Mouse (Mus musculus) forebrain, embryonic 11.5 days (tissue): ENCODE results near the gene Syn1. TPM values are rescaled to one million over a fixed set of nuclear protein-coding genes. Genes with fewer than 3 reads are reported as not detected.

Source experiments
- ATAC-seq: fragments of 200-750 bp; cut with Nextera tagmentation; replicated peaks from 2 replicates; pipeline ENCODE4 v1.8.0; 2017; ENCODE audit warnings: moderate TSS enrichment; ENCODE audit not compliant: low FRiP score
- DNase-seq: peaks from one replicate; pipeline ENCODE4 v3.0.0-alpha.2; 2017; ENCODE audit warnings: low spot score
- H3K27ac ChIP-seq: fragments of 300-500 bp; sonication (generic); 2 replicates; pipeline ENCODE4 v1.5.1; 2014; ENCODE audit warnings: low read depth, low read length
- H3K27me3 ChIP-seq: fragments of 300-500 bp; sonication (generic); 2 replicates; pipeline ENCODE4 v1.6.1; 2014; ENCODE audit warnings: mild to moderate bottlenecking, low read length, mixed read lengths; ENCODE audit not compliant: control insufficient read depth, insufficient read depth
- H3K36me3 ChIP-seq: fragments of 300-500 bp; sonication (generic); 2 replicates; pipeline ENCODE4 v1.6.1; 2014; ENCODE audit warnings: mild to moderate bottlenecking, low read length, moderate library complexity, mixed read lengths; ENCODE audit not compliant: control insufficient read depth, insufficient read depth
- H3K4me1 ChIP-seq: fragments of 300-500 bp; sonication (generic); replicated peaks from 2 replicates; pipeline ENCODE4 v1.6.1; 2014; ENCODE audit warnings: low read length, mixed read lengths; ENCODE audit not compliant: control insufficient read depth, insufficient read depth
- H3K4me2 ChIP-seq: fragments of 300-500 bp; sonication (generic); 2 replicates; pipeline ENCODE4 v1.6.1; 2014; ENCODE audit warnings: low read depth, mild to moderate bottlenecking, low read length, moderate library complexity, mixed read lengths; ENCODE audit not compliant: severe bottlenecking
- H3K4me3 ChIP-seq: fragments of 300-500 bp; sonication (generic); 2 replicates; pipeline ENCODE4 v1.5.1; 2014; ENCODE audit warnings: low read depth, low read length
- H3K9ac ChIP-seq: fragments of 300-500 bp; sonication (generic); 2 replicates; pipeline ENCODE4 v1.6.1; 2014; ENCODE audit warnings: low read length
- H3K9me3 ChIP-seq: fragments of 300-500 bp; sonication (generic); 2 replicates; pipeline ENCODE4 v1.6.1; 2016; ENCODE audit warnings: low read length, mixed read lengths; ENCODE audit not compliant: control insufficient read depth
- WGBS: fragments of 180-500 bp; shearing (Covaris S2); extraction: QIAGEN DNeasy Blood & Tissue Kit; methylation state at CpG from one replicate; pipeline ENCODE4 v1.1.7; 2014; 5-methylcytosine and 5-hydroxymethylcytosine counted together
- polyA plus RNA-seq: library from polyadenylated mRNA; unstranded; fragments of >200 nt; fragmentation: Nextera tagmentation; extraction: Ambion mirVana; gene quantifications from 2 replicates; pipeline ENCODE4 v1.2.1, GENCODE M21; 2014

Syn1 gene
- polyA plus RNA-seq, 1 experiment from 2014 or later = 11.5 TPM

DNA sequence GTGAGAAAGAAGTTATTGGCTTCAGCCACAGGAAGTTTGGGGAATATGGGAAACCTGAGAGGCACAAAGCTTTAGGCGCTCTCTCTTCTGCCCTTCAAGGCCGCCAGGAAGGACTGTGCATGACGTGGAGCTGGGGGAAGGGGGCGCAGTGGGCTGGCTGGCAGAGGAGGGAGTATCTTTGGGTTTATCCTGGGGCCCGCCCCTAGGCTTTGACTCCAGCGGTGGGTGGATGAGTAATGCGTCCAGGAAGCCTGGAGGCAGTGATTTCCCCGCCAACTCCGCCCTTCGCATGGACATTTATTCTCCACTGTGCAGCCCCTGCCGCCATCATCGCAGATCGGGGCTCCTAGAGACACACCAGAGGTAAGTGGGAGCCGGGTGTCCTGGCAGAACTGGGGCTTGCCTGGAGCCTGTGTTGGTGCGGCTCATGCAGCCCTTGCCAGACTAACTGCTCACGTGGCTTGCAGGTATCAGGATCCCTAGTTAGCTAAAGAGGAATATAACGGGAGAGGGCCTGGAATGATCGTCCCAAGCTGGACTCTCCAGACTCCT, 50.8 kb downstream of the Syn1 start, which contains the start of gene Timp1:
Timp1 (plus strand) TSS at position 205 of the 552 bp plus-strand sequence.
- no peaks in the 10 kb centered on the region for H3K9me3 ChIP-seq
- H3K4me2 ChIP-seq = peak within 1 kb of the TSS; percentile 35
- H3K4me1 ChIP-seq = no peaks in the 10 kb centered on the region
- H3K4me3 ChIP-seq = no peak within 1 kb of the TSS; the same call in 1 of the 2 replicates
- no peaks in the 10 kb centered on the region for H3K36me3 ChIP-seq
- peak; percentile 72 for DNase-seq
- WGBS = 24% methylated on average over 18 of the region's 18 CpGs
- peak; percentile 69 for ATAC-seq
- no peak within 1 kb of the TSS for H3K9ac ChIP-seq
- H3K27ac ChIP-seq = no peak within 1 kb of the TSS
- H3K27me3 ChIP-seq = no peaks in the 10 kb centered on the region

DNA sequence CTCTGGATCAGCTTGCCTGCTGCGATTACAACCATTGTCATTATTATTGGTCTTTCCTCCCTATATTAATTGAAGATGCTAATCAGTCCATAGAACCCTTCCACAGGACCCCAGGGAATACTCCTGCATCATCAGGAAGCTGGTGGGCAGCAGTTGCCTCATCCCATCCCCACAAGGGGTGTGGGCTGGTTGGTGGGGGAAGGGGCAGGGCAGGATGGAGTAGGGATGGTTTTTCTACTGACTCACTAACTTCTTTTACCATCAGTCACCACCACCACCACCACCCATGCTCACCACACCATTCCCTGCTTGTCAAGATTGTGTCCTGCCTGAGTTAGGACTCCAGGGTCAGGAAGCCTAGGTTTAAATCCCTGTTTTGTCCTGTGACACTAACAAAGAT, 51.6 kb downstream of the Syn1 start:
- DNase-seq (no peak), ATAC-seq (no peak)
- Histone ChIP-seq H3K4me1 (no peaks in the 10 kb centered on the region), H3K4me2 (no peak overlapping the region), H3K9me3 (no peaks in the 10 kb centered on the region), H3K27me3 (no peaks in the 10 kb centered on the region), H3K27ac (no peak overlapping the region), H3K9ac (no peak overlapping the region), H3K4me3 (no peak overlapping the region), H3K36me3 (no peaks in the 10 kb centered on the region)
- WGBS = 68% methylated on average over 1 of the region's 1 CpGs

DNA sequence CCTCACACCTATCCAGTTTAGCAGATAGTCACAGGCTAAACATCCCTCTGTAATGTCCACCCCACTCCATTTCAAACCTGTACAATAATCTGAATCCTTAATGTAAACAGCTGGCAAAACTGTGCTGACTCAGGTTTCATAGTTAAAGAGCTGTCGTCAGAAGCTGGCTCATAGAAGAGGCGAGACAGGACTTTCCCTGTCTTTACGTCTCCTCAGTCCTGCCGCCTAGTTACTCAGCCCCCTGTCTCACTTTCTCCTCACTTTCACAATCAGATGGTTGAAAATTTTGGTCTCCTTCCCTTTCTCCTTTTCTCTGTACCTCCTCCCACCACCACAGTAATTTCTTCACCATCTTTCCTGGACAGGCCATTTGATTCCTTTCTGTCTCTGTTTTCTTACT, 52.7 kb downstream of the Syn1 start:
- no peak for ATAC-seq
- 74% methylated on average over 4 of the region's 4 CpGs for WGBS

DNA sequence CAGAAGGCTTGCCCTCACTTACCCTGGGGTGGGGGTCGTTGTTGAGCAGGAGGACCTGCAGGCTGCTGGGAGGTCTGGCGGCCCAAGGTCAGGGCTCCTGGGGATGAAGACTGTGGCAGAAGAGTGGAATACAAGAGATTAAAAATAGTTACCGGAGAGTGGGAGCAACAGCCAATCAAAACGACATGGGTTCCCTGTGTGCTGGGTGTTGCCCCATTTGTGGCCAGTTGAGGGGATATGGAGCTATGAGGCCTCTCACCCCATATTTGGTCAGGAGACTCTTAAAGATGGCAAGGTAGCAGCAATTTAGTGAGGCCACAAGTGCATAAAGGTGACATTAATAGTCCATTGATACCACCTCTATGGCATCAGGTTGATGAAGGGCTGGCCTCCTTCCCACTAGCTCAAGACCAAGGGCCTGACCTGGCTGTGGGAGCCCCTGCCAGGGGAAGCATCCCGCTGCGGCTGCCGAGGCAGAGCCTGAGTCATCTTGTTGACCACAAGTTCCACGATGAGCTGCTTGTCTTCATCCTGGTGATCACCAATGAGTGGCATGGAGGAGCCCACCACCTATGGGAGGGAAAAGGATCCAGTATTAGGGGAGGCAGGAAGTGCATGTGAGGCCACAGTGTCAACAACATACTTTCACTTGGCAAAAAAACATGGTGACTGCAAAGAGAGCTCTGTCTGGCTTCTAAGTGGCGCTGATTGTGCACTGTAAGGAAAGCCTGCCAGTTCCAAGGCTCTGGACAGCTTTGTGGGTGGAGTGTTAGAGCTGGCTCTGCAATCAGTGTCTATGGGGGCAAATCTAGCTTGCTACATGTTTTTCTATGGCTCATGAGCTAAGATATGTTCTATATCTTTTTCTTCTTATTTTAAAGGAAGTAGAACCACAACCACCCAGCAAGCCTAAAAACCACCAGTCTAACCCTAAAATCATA, 57.4 kb downstream of the Syn1 start:
- whole genome bisulfite sequencing = 88% methylated on average over 9 of the region's 9 CpGs
- H3K4me3 ChIP-seq = no peak overlapping the region
- H3K9me3 ChIP-seq = no peaks in the 10 kb centered on the region
- H3K27me3 ChIP-seq = no peaks in the 10 kb centered on the region
- H3K36me3 ChIP-seq = no peaks in the 10 kb centered on the region; the same call in 1 of the 2 replicates
- no peak overlapping the region for H3K4me2 ChIP-seq
- no peaks in the 10 kb centered on the region for H3K4me1 ChIP-seq
- DNase-seq (no peak), ATAC-seq (no peak)
- no peak overlapping the region for H3K27ac ChIP-seq
- no peak overlapping the region for H3K9ac ChIP-seq

More for the DNA sequence above, 52.7 kb downstream of the Syn1 start:
- H3K4me2 ChIP-seq = no peak overlapping the region
- no peaks in the 10 kb centered on the region for H3K27me3 ChIP-seq
- no peaks in the 10 kb centered on the region for H3K4me1 ChIP-seq
- H3K27ac ChIP-seq = no peak overlapping the region
- H3K4me3 ChIP-seq = no peak overlapping the region
- no peaks in the 10 kb centered on the region for H3K9me3 ChIP-seq
- no peak overlapping the region for H3K9ac ChIP-seq
- H3K36me3 ChIP-seq = no peaks in the 10 kb centered on the region; the same call in 1 of the 2 replicates
- DNase-seq = no peak

DNA sequence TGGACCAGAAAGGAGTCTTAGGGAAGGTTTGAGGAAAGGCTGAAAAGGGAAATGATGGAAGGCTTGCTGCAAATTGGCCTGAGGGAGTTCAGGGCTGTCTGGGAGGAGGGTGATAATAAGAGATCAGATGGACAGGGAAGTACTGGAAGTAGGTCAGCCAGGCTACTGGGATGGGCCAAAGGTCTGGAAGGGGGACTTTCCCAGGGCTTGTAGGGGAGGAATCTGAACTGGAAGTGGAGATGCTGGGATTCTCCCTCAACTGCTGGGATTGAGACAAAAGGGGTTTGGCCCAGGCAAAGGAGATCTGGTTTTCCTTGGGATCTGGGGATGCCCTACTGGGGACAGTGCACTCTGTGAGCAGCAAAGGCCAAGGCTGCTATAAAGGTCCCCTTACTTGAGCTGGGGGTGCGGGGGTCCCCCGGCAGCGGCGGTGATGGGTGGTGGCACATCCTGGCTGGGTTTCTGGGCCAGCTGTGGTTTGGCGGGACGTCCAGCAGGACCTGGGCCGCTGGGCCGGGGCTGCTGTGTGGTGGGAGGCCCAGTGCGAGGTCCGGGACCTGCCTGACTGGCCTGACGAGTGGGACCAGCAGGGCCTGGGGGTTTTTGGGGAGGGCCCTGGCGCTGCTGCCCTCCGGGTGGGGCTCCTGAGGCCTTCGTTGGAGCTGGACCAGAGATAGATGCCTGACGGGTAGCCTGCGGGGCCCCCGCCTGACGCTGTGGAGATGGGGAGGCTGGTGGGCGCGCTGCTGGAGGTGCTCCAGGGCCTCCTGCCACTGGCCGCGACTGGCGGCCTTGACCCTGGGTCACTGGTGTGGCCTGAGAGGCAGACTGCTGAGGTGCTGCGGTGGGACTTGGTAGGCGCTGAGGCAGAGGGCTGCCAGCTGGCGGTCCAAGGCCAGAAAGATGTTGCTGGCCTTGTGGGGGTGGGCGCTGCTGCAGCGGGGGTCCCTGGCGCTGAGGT, 58.4 kb downstream of the Syn1 start:
- 0 out of 2 replicates have a peak, but pooled peaks have one; percentile 45 for ATAC-seq

DNA sequence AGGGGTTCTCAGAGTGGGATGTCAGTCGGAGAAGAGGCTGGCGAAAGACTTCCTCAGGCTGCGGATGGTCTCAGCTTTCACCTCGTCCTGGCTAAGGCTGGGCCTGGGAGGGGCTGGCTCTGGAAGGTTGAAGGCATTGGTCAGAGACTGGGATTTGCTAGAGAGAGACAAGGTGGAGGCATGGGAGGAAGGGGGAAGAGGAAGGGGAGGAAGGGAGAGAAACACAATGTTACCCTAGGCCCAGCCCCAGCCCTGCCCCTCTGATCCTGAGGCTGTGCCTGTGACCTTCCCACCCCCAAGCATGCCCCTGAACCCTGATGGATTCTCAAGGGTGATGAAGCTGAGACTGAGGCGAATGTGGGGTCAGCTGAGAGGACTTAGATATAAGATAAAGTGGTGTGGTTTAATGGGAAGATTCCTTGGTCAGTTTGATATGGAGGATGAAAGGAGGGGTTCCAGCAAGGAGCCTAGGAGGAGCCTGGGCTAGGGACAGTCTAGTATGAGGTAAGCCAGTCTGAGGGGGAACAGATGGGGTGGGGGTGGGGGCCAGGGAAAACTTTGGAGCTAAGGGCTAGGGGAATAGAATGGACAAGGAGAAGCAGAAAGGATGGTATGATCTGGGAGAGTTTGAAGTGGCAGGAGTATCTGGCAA, 59.2 kb downstream of the Syn1 start:
- Histone ChIP-seq H3K27ac (no peak overlapping the region), H3K27me3 (no peaks in the 10 kb centered on the region), H3K9me3 (no peaks in the 10 kb centered on the region), H3K9ac (no peak overlapping the region), H3K36me3 (no peaks in the 10 kb centered on the region; the same call in 1 of the 2 replicates), H3K4me1 (no peaks in the 10 kb centered on the region), H3K4me2 (no peak overlapping the region), H3K4me3 (no peak overlapping the region)
- ATAC-seq (no peak), DNase-seq (no peak)
- 54% methylated on average over 5 of the region's 5 CpGs for WGBS

More for the DNA sequence above, 58.4 kb downstream of the Syn1 start:
- Histone ChIP-seq H3K9me3 (no peaks in the 10 kb centered on the region), H3K9ac (no peak overlapping the region), H3K36me3 (no peaks in the 10 kb centered on the region; the same call in 1 of the 2 replicates), H3K4me3 (no peak overlapping the region), H3K27ac (no peak overlapping the region), H3K4me2 (no peak overlapping the region), H3K27me3 (no peaks in the 10 kb centered on the region), H3K4me1 (no peaks in the 10 kb centered on the region)
- 39% methylated on average over 29 of the region's 29 CpGs for WGBS
- DNase-seq = no peak

DNA sequence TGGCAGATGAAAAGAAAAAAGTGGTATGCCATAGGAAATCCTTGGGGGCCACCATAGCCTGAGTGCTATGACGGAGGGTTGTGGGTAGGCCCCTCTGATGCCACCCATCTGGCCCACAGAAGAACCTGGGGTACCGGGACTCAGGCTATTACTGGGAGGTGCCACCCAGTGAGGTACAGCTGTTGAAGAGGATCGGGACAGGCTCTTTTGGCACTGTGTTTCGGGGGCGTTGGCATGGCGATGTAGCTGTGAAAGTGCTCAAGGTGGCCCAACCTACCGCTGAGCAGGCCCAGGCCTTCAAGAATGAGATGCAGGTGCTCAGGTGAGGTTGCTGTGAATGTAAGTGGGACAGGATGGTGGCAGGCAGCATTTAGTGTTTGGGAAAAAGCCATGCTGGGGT, 67.0 kb downstream of the Syn1 start:
- Histone ChIP-seq H3K4me3 (no peak overlapping the region), H3K27ac (no peak overlapping the region), H3K9me3 (no peaks in the 10 kb centered on the region), H3K27me3 (no peaks in the 10 kb centered on the region), H3K4me1 (no peaks in the 10 kb centered on the region), H3K4me2 (no peak overlapping the region), H3K36me3 (no peaks in the 10 kb centered on the region; the same call in 1 of the 2 replicates), H3K9ac (no peak overlapping the region)
- no peak for ATAC-seq
- 94% methylated on average over 7 of the region's 7 CpGs for WGBS
- no peak for DNase-seq
